Mouse (Mus musculus) forebrain, embryonic 10.5 days (tissue): ENCODE measurements at regions not wholly inside any gene's neighbourhood (a gene's known extent, or its start where the extent isn't known, plus 50 kb on each side); places are given as distances from the start of the nearest gene placed in this dataset.

Source experiments
- DNase-seq: peaks from one replicate; pipeline ENCODE4 v3.0.0-alpha.2; 2017; ENCODE audit warnings: low spot score; ENCODE audit errors: extremely low spot score
- H3K27ac ChIP-seq: fragments of 300-500 bp; sonication (generic); 2 replicates; pipeline ENCODE4 v1.5.1; 2016; ENCODE audit warnings: mild to moderate bottlenecking
- H3K27me3 ChIP-seq: fragments of 300-500 bp; sonication (generic); 2 replicates; pipeline ENCODE4 v1.6.1; 2016; ENCODE audit warnings: mild to moderate bottlenecking; ENCODE audit not compliant: poor library complexity, severe bottlenecking
- H3K36me3 ChIP-seq: fragments of 300-500 bp; sonication (generic); replicated peaks from 2 replicates; pipeline ENCODE4 v1.6.1; 2016; ENCODE audit warnings: mild to moderate bottlenecking, moderate library complexity
- H3K4me1 ChIP-seq: fragments of 300-500 bp; sonication (generic); 2 replicates; pipeline ENCODE4 v1.6.1; 2016
- H3K4me3 ChIP-seq: fragments of 300-500 bp; sonication (generic); 2 replicates; pipeline ENCODE4 v1.5.1; 2016; ENCODE audit warnings: mild to moderate bottlenecking, moderate library complexity
- H3K9me3 ChIP-seq: fragments of 300-500 bp; sonication (generic); 2 replicates; pipeline ENCODE4 v1.6.1; 2016; ENCODE audit warnings: mild to moderate bottlenecking, moderate library complexity
- WGBS: fragments of 180-500 bp; shearing (Covaris S2); methylation state at CpG from one replicate; pipeline ENCODE4 v1.1.7; 2016; 5-methylcytosine and 5-hydroxymethylcytosine counted together

GRCm38 (mm10) chr15:68811041-68811440 lies 2310.3 kb upstream of the Lrrc6 start:
- Histone ChIP-seq H3K4me1 (no peaks in the 10 kb centered on the region), H3K9me3 (no peaks in the 10 kb centered on the region), H3K27me3 (no peaks in the 10 kb centered on the region), H3K4me3 (no peak overlapping the region), H3K36me3 (no peaks in the 10 kb centered on the region), H3K27ac (no peak overlapping the region)
- no peak for DNase-seq
- WGBS = 84% methylated on average over 4 of the region's 4 CpGs

- WGBS = 93% methylated on average over 6 of the region's 6 CpGs
- Histone ChIP-seq H3K4me1 (no peaks in the 10 kb centered on the region), H3K27ac (no peak overlapping the region), H3K9me3 (no peaks in the 10 kb centered on the region), H3K27me3 (no peaks in the 10 kb centered on the region), H3K4me3 (no peak overlapping the region), H3K36me3 (no peaks in the 10 kb centered on the region)
- DNase-seq = no peak
Measured at GRCm38 (mm10) chr15:68810593-68810992, 2309.9 kb upstream of the Lrrc6 start.

GRCm38 (mm10) chr15:68808175-68808574 lies 2307.5 kb upstream of the Lrrc6 start:
- Histone ChIP-seq H3K9me3 (no peaks in the 10 kb centered on the region), H3K4me1 (no peaks in the 10 kb centered on the region), H3K4me3 (no peak overlapping the region), H3K27me3 (no peaks in the 10 kb centered on the region), H3K36me3 (no peaks in the 10 kb centered on the region), H3K27ac (no peak overlapping the region)
- 96% methylated on average over 1 of the region's 1 CpGs for WGBS
- no peak for DNase-seq

DNA sequence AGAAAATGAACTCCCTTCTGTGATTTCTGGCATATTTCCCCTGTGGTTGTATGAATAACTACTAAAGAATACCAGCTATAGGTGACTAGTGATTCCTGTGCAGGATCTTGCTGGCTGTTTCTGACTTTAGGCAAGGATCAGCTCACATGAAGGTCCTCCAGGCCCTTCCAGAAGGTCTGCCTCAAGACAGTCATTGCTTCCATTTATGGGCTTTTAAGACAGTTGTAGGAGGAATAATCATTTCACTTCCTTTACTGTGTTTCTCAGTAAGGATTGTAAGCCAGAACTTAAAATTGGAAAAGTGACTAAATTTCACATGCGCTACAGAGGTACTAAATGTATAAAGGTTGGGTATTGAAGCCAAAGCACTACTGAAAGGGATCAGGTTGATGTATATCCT lies 2303.5 kb upstream of the Lrrc6 start:
- H3K4me1 ChIP-seq = no peaks in the 10 kb centered on the region
- DNase-seq = no peak
- H3K4me3 ChIP-seq = no peak overlapping the region
- H3K27me3 ChIP-seq = no peaks in the 10 kb centered on the region
- 98% methylated on average over 1 of the region's 1 CpGs for WGBS
- H3K36me3 ChIP-seq = no peaks in the 10 kb centered on the region
- H3K27ac ChIP-seq = no peak overlapping the region
- H3K9me3 ChIP-seq = no peaks in the 10 kb centered on the region

DNA sequence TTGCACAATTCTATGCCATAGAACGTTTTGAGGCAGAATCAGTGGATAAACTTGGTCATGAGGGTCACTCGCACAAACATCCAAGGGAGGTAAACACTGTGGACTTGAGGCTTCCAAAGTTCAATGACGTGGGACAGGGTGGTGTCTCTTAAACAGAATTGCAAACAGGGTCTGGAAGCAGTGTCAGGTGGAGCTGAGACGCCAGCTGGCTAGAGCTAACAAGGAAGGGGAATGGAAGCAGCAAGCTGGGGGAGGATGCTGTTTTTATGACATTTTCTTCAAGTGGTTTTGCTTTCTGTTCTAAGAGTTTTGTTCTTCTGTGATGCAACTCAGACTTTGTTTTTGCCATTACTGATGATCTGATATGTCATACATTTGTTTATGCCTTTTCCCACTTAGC lies 2301.1 kb upstream of the Lrrc6 start:
- H3K4me1 ChIP-seq = no peaks in the 10 kb centered on the region
- DNase-seq = no peak
- no peak overlapping the region for H3K4me3 ChIP-seq
- no peaks in the 10 kb centered on the region for H3K9me3 ChIP-seq
- no peaks in the 10 kb centered on the region for H3K36me3 ChIP-seq
- 85% methylated on average over 4 of the region's 4 CpGs for WGBS
- H3K27me3 ChIP-seq = no peaks in the 10 kb centered on the region
- H3K27ac ChIP-seq = no peak overlapping the region

- DNase-seq = no peak
- H3K27ac ChIP-seq = no peak overlapping the region
- no peaks in the 10 kb centered on the region for H3K4me1 ChIP-seq
- no peak overlapping the region for H3K4me3 ChIP-seq
- H3K9me3 ChIP-seq = no peaks in the 10 kb centered on the region
- no peaks in the 10 kb centered on the region for H3K27me3 ChIP-seq
- H3K36me3 ChIP-seq = no peaks in the 10 kb centered on the region
- WGBS = 85% methylated on average over 2 of the region's 2 CpGs
Measured at GRCm38 (mm10) chr15:68797406-68797805, 2296.7 kb upstream of the Lrrc6 start.

DNA sequence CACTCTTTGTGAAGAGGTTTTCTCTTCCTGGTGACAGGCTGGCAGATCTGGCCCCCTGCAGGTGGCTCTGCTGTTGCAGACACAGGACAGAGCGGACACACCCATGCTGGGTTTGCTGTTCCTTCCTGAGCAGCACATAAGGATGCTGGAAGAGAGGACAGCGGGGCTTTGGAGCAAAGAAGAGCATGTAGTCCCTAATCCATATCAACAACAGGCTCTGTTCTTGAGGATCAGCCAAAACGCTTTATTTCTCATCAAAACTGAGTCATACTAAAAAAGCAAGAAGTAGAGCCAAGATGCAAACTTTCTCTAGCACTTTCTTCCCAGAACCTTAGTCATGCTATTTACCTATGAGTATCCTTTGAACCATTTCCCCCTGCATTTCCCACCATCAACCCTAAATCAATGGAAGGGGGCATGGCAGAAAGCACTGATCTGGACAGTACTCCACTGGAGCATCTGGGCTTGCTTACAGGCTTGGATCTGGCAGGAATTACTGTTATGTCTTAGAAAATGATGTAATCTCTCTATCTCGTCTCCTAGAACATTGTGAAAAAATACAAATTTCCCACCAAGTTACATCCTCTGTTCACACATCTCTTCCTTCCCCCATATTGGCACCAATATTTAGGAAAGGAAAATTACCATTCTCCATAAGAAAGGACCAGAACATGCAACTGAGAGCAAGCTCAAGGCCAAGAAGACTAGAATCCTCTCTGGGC lies 2294.7 kb upstream of the Lrrc6 start:
- Histone ChIP-seq H3K4me3 (no peak overlapping the region), H3K27me3 (no peaks in the 10 kb centered on the region), H3K9me3 (no peaks in the 10 kb centered on the region), H3K4me1 (no peaks in the 10 kb centered on the region), H3K36me3 (no peaks in the 10 kb centered on the region), H3K27ac (no peak overlapping the region)
- WGBS = 62% methylated on average over 4 of the region's 4 CpGs
- no peak for DNase-seq

- no peaks in the 10 kb centered on the region for H3K4me1 ChIP-seq
- no peaks in the 10 kb centered on the region for H3K36me3 ChIP-seq
- no peaks in the 10 kb centered on the region for H3K9me3 ChIP-seq
- no peak for DNase-seq
- H3K4me3 ChIP-seq = no peak overlapping the region
- no peaks in the 10 kb centered on the region for H3K27me3 ChIP-seq
- 82% methylated on average over 1 of the region's 1 CpGs for WGBS
- no peak overlapping the region for H3K27ac ChIP-seq
Measured at GRCm38 (mm10) chr15:68759948-68760347, 2259.2 kb upstream of the Lrrc6 start.

GRCm38 (mm10) chr15:68755255-68755654 lies 2254.5 kb upstream of the Lrrc6 start:
- DNase-seq = no peak
- 84% methylated on average over 1 of the region's 1 CpGs for WGBS
- Histone ChIP-seq H3K4me1 (no peaks in the 10 kb centered on the region), H3K9me3 (no peaks in the 10 kb centered on the region), H3K4me3 (no peak overlapping the region), H3K27me3 (no peaks in the 10 kb centered on the region), H3K36me3 (no peaks in the 10 kb centered on the region), H3K27ac (no peak overlapping the region)

GRCm38 (mm10) chr15:68754834-68755233 lies 2254.1 kb upstream of the Lrrc6 start:
- DNase-seq = no peak
- H3K4me3 ChIP-seq = no peak overlapping the region
- no peaks in the 10 kb centered on the region for H3K36me3 ChIP-seq
- H3K9me3 ChIP-seq = no peaks in the 10 kb centered on the region
- H3K27me3 ChIP-seq = no peaks in the 10 kb centered on the region
- WGBS = 79% methylated on average over 4 of the region's 4 CpGs
- no peak overlapping the region for H3K27ac ChIP-seq
- H3K4me1 ChIP-seq = no peaks in the 10 kb centered on the region

DNA sequence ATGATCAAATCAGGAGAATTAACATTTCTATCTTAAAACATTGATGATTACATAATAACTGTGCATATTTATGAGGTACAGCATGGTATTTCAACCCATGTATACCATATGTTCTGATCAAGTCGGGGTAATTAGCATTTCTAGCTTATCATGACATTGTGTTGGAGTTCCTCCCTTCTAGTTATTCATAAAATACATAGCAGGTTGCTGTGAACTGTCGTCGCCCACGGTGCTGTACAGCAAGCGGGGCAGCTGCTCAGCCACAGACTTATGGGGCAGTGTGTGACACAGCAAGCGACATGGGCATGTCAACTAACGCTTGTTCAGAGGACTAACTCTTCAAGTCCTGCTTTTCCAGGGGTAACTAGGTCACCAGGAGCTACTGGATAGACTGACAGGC lies 2238.6 kb upstream of the Lrrc6 start:
- 90% methylated on average over 7 of the region's 7 CpGs for WGBS
- DNase-seq = no peak
- no peak overlapping the region for H3K4me3 ChIP-seq

DNA sequence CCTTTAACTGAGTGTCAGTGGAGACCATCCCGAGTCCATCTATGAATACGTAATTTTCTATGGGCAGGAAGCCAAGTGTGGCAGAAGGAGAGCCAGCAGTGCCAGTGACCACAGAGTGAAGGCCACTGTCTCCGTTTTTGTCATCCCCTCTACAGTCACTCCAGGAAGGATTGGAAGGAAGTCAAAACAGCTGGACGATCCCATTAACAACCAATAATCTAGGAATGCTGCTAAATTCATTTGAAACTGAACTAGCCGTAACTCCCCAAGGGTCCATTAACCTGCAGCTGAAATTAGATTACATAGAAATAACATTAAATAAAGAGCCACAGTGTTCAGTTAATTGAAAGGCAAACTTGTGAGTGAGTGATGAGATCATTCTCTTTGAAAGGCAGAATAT lies 2220.5 kb upstream of the Lrrc6 start:
- Histone ChIP-seq H3K27ac (no peak overlapping the region), H3K36me3 (no peaks in the 10 kb centered on the region), H3K4me1 (no peaks in the 10 kb centered on the region), H3K27me3 (no peaks in the 10 kb centered on the region), H3K4me3 (no peak overlapping the region), H3K9me3 (no peaks in the 10 kb centered on the region)
- no peak for DNase-seq
- 78% methylated on average over 5 of the region's 5 CpGs for WGBS

More for the DNA sequence above, 2238.6 kb upstream of the Lrrc6 start:
- H3K27me3 ChIP-seq = no peaks in the 10 kb centered on the region
- H3K9me3 ChIP-seq = no peaks in the 10 kb centered on the region
- H3K4me1 ChIP-seq = no peaks in the 10 kb centered on the region
- no peaks in the 10 kb centered on the region for H3K36me3 ChIP-seq
- H3K27ac ChIP-seq = no peak overlapping the region

DNA sequence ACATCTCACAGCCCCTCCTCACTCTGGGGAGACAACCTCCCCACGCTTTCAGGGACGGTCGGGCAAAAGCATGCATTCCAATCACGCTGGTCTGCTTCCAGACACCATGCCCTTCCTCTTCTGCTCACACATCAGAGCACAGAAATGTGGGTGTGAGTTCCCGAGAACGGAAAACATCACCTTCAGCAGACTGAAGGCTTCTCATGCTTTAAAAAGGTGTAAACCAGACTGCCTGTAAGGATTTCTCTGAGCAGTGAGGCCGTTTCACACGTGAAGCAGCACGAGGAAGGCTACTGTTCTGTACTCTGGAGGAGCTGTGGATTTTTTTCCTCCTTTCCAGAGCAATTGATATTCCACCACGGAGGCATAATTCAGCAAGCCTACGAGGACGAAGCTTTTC lies 2218.8 kb upstream of the Lrrc6 start:
- H3K27ac ChIP-seq = no peak overlapping the region
- no peaks in the 10 kb centered on the region for H3K36me3 ChIP-seq
- 90% methylated on average over 12 of the region's 12 CpGs for WGBS
- H3K9me3 ChIP-seq = no peaks in the 10 kb centered on the region
- no peak for DNase-seq
- no peaks in the 10 kb centered on the region for H3K27me3 ChIP-seq
- H3K4me1 ChIP-seq = no peaks in the 10 kb centered on the region
- H3K4me3 ChIP-seq = no peak overlapping the region

DNA sequence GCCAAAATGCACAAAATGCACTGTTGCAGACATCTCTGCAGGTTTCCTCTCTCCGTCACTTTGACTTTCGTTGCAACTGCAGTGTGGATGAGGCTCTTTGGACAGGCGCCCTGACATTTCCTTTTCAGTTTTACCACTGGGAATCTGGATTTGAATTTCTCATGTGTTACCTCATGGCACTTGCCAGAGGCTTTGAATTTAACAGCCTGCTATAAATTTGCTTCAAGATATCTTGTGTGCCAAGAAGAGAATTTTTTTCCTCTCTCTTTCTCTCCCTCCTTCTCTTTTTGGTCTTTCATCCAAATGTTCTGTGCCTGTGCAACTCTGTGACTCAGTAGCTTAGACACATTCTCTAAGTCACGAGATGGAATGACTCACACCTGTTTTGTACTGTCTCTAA lies 2213.6 kb upstream of the Lrrc6 start:
- Histone ChIP-seq H3K4me3 (no peak overlapping the region), H3K36me3 (no peaks in the 10 kb centered on the region), H3K4me1 (no peaks in the 10 kb centered on the region), H3K27me3 (no peaks in the 10 kb centered on the region), H3K9me3 (no peaks in the 10 kb centered on the region), H3K27ac (no peak overlapping the region)
- no peak for DNase-seq
- WGBS = 91% methylated on average over 4 of the region's 4 CpGs
